Comparison of ENCODE assay signal across 27 mouse cellular contexts in genomic region chr5:43842576-43843155, GRCm38 (mm10). TPM values are rescaled to one million over a fixed set of nuclear protein-coding genes. Genes with fewer than 3 reads are reported as not detected.
A peak's percentile ranks its signal among the peaks of the same experiment; 100 is the strongest.
DNase-seq lines count a peak whose midpoint lies in the region; ATAC-seq and TF ChIP-seq lines count a peak whose summit lies in the region.
"Had no signal": no experiment of that assay in that cellular context is flagged by ENCODE, and none has a peak within 500 bp of the region (broad histone marks: within the 10 kb centered on the region; RNA-seq: fewer than 3 reads in every experiment).

No protein-coding gene starts in this region.

- H3K27ac ChIP-seq in CH12.LX (ENCODE audit: insufficient read depth, low read depth): no peak overlapping the region
- H3K27ac ChIP-seq: heart, embryonic 10.5 days; heart, embryonic 15.5 days; hindbrain, embryonic 12.5 days; hindbrain, postnatal 0 days; intestine, embryonic 15.5 days; limb, embryonic 12.5 days; liver, embryonic 15.5 days; lung, embryonic 15.5 days had no signal

- H3K79me2 ChIP-seq in CH12.LX (replicated peaks; ENCODE audit: control insufficient read depth, extremely low read depth, insufficient read depth, poor library complexity, severe bottlenecking): no peaks in the 10 kb centered on the region

- no peak overlapping the region for H3K4me3 ChIP-seq in CH12.LX (replicated peaks in 1 of 3; ENCODE audit: low read depth in 2 of 3, low read length in 2 of 3, poor library complexity in 1 of 3)
- H3K4me3 ChIP-seq: heart, embryonic 10.5 days; hindbrain, embryonic 12.5 days; intestine, embryonic 15.5 days; limb, embryonic 12.5 days had no signal

- dilution Hi-C loops in CH12.LX (cut with MboI; ENCODE audit: extremely low pct_ligation_motif_present, extremely low pct_unique_long_range_greater_than_20kb, low sequenced_read_pairs): no loop called here

- H3K4me1 ChIP-seq in CH12.LX (ENCODE audit: control insufficient read depth in 1 of 2, insufficient read depth in 2 of 2): peaks cover 3 to 34% of the 10 kb centered on the region in 2 experiments
- H3K4me1 ChIP-seq: heart, embryonic 10.5 days; intestine, embryonic 15.5 days; liver, embryonic 15.5 days had no signal

- H3K9ac ChIP-seq in CH12.LX (ENCODE audit: insufficient read depth, low read depth): no peak overlapping the region
- H3K9ac ChIP-seq: heart, embryonic 15.5 days; hindbrain, embryonic 12.5 days; intestine, embryonic 15.5 days; limb, embryonic 12.5 days; liver, embryonic 15.5 days; lung, embryonic 15.5 days had no signal

- H3K9me3 ChIP-seq in CH12.LX (replicated peaks; ENCODE audit: low read length): peaks cover 11% of the 10 kb centered on the region
- H3K9me3 ChIP-seq: heart, embryonic 15.5 days; hindbrain, embryonic 12.5 days; intestine, embryonic 15.5 days; liver, embryonic 15.5 days; lung, embryonic 15.5 days had no signal

- H3K36me3 ChIP-seq in CH12.LX (replicated peaks in 1 of 2; ENCODE audit: control insufficient read depth in 1 of 2, insufficient read depth in 1 of 2, low read length in 1 of 2): peaks cover 0 to 2% of the 10 kb centered on the region in 2 experiments
- H3K36me3 ChIP-seq: heart, embryonic 10.5 days; heart, embryonic 15.5 days; hindbrain, embryonic 12.5 days; intestine, embryonic 15.5 days; limb, embryonic 12.5 days; liver, embryonic 15.5 days; lung, embryonic 15.5 days had no signal

- ATAC-seq in megakaryocyte progenitor cell, adult 5-6 weeks (replicated peaks; ENCODE audit: poor library complexity): no peak
- ATAC-seq: forebrain, embryonic 14.5 days; hindbrain, postnatal 0 days; intestine, embryonic 15.5 days had no signal

- H3K27me3 ChIP-seq in CH12.LX (replicated peaks): no peaks in the 10 kb centered on the region
- H3K27me3 ChIP-seq: heart, embryonic 15.5 days; hindbrain, embryonic 12.5 days; intestine, embryonic 15.5 days; limb, embryonic 12.5 days; liver, embryonic 15.5 days; lung, embryonic 15.5 days had no signal

- peak; percentile 23 for DNase-seq in kidney, postnatal 10 days
- DNase-seq in kidney, adult 8-10 months: no peak
- DNase-seq in A20 (ENCODE audit: low read depth, low spot score) (peak; percentile 49), CH12.LX (ENCODE audit: extremely low read depth) (peak; percentile 30)
- DNase-seq in brain, adult 2 months (ENCODE audit: low read depth, low spot score): peak; percentile 11
- no peak for DNase-seq in gastrocnemius, postnatal 10 days
- no peak for DNase-seq in cerebellum, postnatal 4 days (ENCODE audit: low spot score in 2 of 2)
- DNase-seq: adrenal gland, postnatal 14 days; cerebellum, adult 11-12 months; cerebellum, adult 9-11 months; kidney, adult 9 months; midbrain, embryonic 14.5 days; right cerebral cortex, postnatal 14 days; thymus, postnatal 14 days had no signal

- in situ Hi-C loops in CH12.LX (cut with MboI; ENCODE audit: low pct_ligation_motif_present, low pct_unique_long_range_greater_than_20kb, low sequenced_read_pairs): no loop called here

- peak; percentile 29; the same call in 1 of the 2 replicates for TF ChIP-seq EP300 in CH12.LX (IDR thresholded peaks at IDR 0.05; ENCODE audit: low read length)

- no peak for TF ChIP-seq POLR2A in CH12.LX (IDR thresholded peaks at IDR 0.05; ENCODE audit: low read depth, low read length)

- no peak overlapping the region for H3K4me2 ChIP-seq in CH12.LX (ENCODE audit: insufficient read depth, low read depth, poor library complexity, severe bottlenecking)
- H3K4me2 ChIP-seq: hindbrain, embryonic 12.5 days; limb, embryonic 12.5 days had no signal

- TF ChIP-seq CTCF in CH12.LX (conservative IDR thresholded peaks at IDR 0.05 in 1 of 2, IDR thresholded peaks at IDR 0.05 in 1 of 2; ENCODE audit: low read depth in 2 of 2, low read length in 2 of 2): no peak

- no peak for TF ChIP-seq RAD21 in CH12.LX (IDR thresholded peaks at IDR 0.05; ENCODE audit: low read depth, low read length)

TF ChIP-seq in CH12.LX, 34 proteins besides CTCF, POLR2A, EP300 and RAD21:
- no peak for TF ChIP-seq NRF1 (IDR thresholded peaks at IDR 0.05; ENCODE audit: low read depth, low read length)
- TF ChIP-seq IRF4 (IDR thresholded peaks at IDR 0.05; ENCODE audit: low read depth, low read length): peak; percentile 48
- TF ChIP-seq MYC (IDR thresholded peaks at IDR 0.05; ENCODE audit: low read depth, low read length): no peak
- TF ChIP-seq BHLHE40 (IDR thresholded peaks at IDR 0.05; ENCODE audit: low read depth, low read length): 0 out of 2 replicates have a peak, but pooled peaks have one; percentile 16

RNA-seq across cellular contexts. Expression of gene Fbxl5, which starts 21.2 kb away (rescaled TPM):
- total RNA-seq in CH12.LX (2012; rRNA removed): 20.5 and 20.9 TPM in 2 replicates
- total RNA-seq in CH12.LX (2014; rRNA removed): 45.3 and 48.4 TPM in 2 replicates
- 28.1 and 28.4 TPM in 2 replicates for polyA plus RNA-seq in CH12.LX (2012; ENCODE audit: insufficient read length, low read depth)
- 34.7 and 37.2 TPM in 2 replicates for total RNA-seq in megakaryocyte progenitor cell, adult 5-6 weeks (2015)
- 35.6 and 47.4 TPM in 2 replicates for total RNA-seq in megakaryocyte progenitor cell, adult 5-6 weeks (2017)
- total RNA-seq in gastrocnemius, postnatal 10 days (2021): 10 to 100 TPM; 27.7 to 32.5 TPM

RNA-seq across cellular contexts. Expression of gene Bst1, which starts 24.0 kb away (rescaled TPM):
- total RNA-seq in CH12.LX (2012; rRNA removed) (1.9 and 3.3 TPM in 2 replicates), CH12.LX (2014; rRNA removed) (4.7 and 4.8 TPM in 2 replicates)
- polyA plus RNA-seq in CH12.LX (2012; ENCODE audit: insufficient read length, low read depth): 8.9 and 9.9 TPM in 2 replicates
- total RNA-seq in megakaryocyte progenitor cell, adult 5-6 weeks (2015): 0.37 and 1.1 TPM in 2 replicates
- total RNA-seq in megakaryocyte progenitor cell, adult 5-6 weeks (2017): 1.9 and 2.8 TPM in 2 replicates
- total RNA-seq in gastrocnemius, postnatal 10 days (2021): under 1 TPM; 0.26 to 0.47 TPM
- total RNA-seq: hindbrain, postnatal 0 days; layer of hippocampus, adult 2 months; left cerebral cortex, adult 2 months had no signal
- polyA plus RNA-seq: forebrain, embryonic 14.5 days; limb, embryonic 12.5 days; midbrain, embryonic 14.5 days; neural tube, embryonic 14.5 days had no signal

RNA-seq across cellular contexts. Expression of gene Cd38, which starts 25.7 kb away (rescaled TPM):
- 2.9 and 3.3 TPM in 2 replicates for total RNA-seq in CH12.LX (2012; rRNA removed)
- total RNA-seq in CH12.LX (2014; rRNA removed): 1.5 and 1.7 TPM in 2 replicates
- polyA plus RNA-seq in CH12.LX (2012; ENCODE audit: insufficient read length, low read depth): 0.87 and 0.93 TPM in 2 replicates
- 0.22 TPM in 1 of 2 replicates, not detected in the other for total RNA-seq in megakaryocyte progenitor cell, adult 5-6 weeks (2015)
- 0.10 TPM in 1 of 2 replicates, not detected in the other for total RNA-seq in megakaryocyte progenitor cell, adult 5-6 weeks (2017)
- 1 to 10 TPM; 5.6 to 7.6 TPM for total RNA-seq in gastrocnemius, postnatal 10 days (2021)

Comparison
In these comparisons a context has a peak if more than half of its experiments do, and no peak if none do; other contexts are left out.
1. DNase-seq: peak in kidney, postnatal 10 days (single experiment), A20 (single experiment), CH12.LX (single experiment) and brain, adult 2 months (single experiment); none in kidney, adult 8-10 months (0 of 2), gastrocnemius, postnatal 10 days (single experiment) and cerebellum, postnatal 4 days (0 of 2).